Mouse (Mus musculus): ENCODE data around the gene Pde4dip.

DNA sequence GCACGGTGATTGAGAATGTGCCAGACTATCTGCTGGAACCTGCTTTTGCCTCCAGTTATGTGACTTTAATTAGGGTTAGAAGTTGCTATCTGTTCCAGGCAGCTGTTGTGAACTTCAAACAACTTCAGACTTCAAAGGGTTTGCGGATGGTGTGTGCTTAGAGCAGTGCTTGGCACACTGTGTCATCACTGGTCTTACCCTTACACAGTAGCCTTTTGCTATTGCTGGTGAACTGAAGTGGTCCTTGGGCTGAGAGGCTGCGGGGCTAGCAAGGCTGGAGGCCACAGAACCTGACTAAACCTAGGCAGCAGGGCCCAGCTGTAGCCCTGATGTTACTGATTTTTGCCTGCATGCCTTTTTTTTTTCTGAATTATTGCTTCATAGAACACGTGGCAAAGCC lies 154.2 kb downstream of the Pde4dip start:
- TF ChIP-seq POLR2A (IDR thresholded peaks at IDR 0.05; ENCODE audit: low read depth, low read length): no peak
- TF ChIP-seq CTCF (conservative IDR thresholded peaks at IDR 0.05; ENCODE audit: insufficient read depth, insufficient read length, low read depth, low read length): no peak
